Mouse (Mus musculus): ENCODE results near the gene Cacnb2.

Cacnb2 gene

GRCm38 (mm10) chr2:14888406-14889195 lies 285.7 kb downstream of the Cacnb2 start:
- H3K36me3 ChIP-seq (ENCODE audit: control insufficient read depth, insufficient read depth, low read length, poor library complexity, severe bottlenecking): no peaks in the 10 kb centered on the region
- no peak for DNase-seq (ENCODE audit: low read depth, low spot score)

GRCm38 (mm10) chr2:14903837-14904236 lies 300.9 kb downstream of the Cacnb2 start:
- DNase-seq (ENCODE audit: low read depth, low spot score): no peak
- no peaks in the 10 kb centered on the region for H3K36me3 ChIP-seq (ENCODE audit: control insufficient read depth, insufficient read depth, low read length, poor library complexity, severe bottlenecking)
- H3K27me3 ChIP-seq (ENCODE audit: control insufficient read depth, insufficient read depth, low read length, poor library complexity, severe bottlenecking): no peaks in the 10 kb centered on the region

More at GRCm38 (mm10) chr2:14888406-14889195, 285.7 kb downstream of the Cacnb2 start:
- no peaks in the 10 kb centered on the region; the same call in 1 of the 2 replicates for H3K27me3 ChIP-seq (ENCODE audit: control insufficient read depth, insufficient read depth, low read length, poor library complexity, severe bottlenecking)

GRCm38 (mm10) chr2:14904865-14905264 lies 302.0 kb downstream of the Cacnb2 start:
- no peak for DNase-seq (ENCODE audit: low read depth, low spot score)
- H3K36me3 ChIP-seq (ENCODE audit: control insufficient read depth, insufficient read depth, low read length, poor library complexity, severe bottlenecking): no peaks in the 10 kb centered on the region
- H3K27me3 ChIP-seq (ENCODE audit: control insufficient read depth, insufficient read depth, low read length, poor library complexity, severe bottlenecking): no peaks in the 10 kb centered on the region

- DNase-seq (ENCODE audit: low read depth, low spot score): no peak
- H3K36me3 ChIP-seq (ENCODE audit: control insufficient read depth, insufficient read depth, low read length, poor library complexity, severe bottlenecking): no peaks in the 10 kb centered on the region
- no peaks in the 10 kb centered on the region for H3K27me3 ChIP-seq (ENCODE audit: control insufficient read depth, insufficient read depth, low read length, poor library complexity, severe bottlenecking)
Measured at GRCm38 (mm10) chr2:14907124-14907925, 304.4 kb downstream of the Cacnb2 start.

- no peaks in the 10 kb centered on the region for H3K27me3 ChIP-seq (ENCODE audit: control insufficient read depth, insufficient read depth, low read length, poor library complexity, severe bottlenecking)
- no peaks in the 10 kb centered on the region for H3K36me3 ChIP-seq (ENCODE audit: control insufficient read depth, insufficient read depth, low read length, poor library complexity, severe bottlenecking)
- DNase-seq (ENCODE audit: low read depth, low spot score): no peak
Measured at GRCm38 (mm10) chr2:14917585-14918247, 314.8 kb downstream of the Cacnb2 start.

- Histone ChIP-seq H3K27me3 (ENCODE audit: control insufficient read depth, insufficient read depth, low read length, poor library complexity, severe bottlenecking) (no peaks in the 10 kb centered on the region), H3K36me3 (ENCODE audit: control insufficient read depth, insufficient read depth, low read length, poor library complexity, severe bottlenecking) (no peaks in the 10 kb centered on the region)
- no peak for DNase-seq (ENCODE audit: low read depth, low spot score)
Measured at GRCm38 (mm10) chr2:14929866-14930265, 327.0 kb downstream of the Cacnb2 start.

- Histone ChIP-seq H3K27me3 (ENCODE audit: control insufficient read depth, insufficient read depth, low read length, poor library complexity, severe bottlenecking) (no peaks in the 10 kb centered on the region), H3K36me3 (ENCODE audit: control insufficient read depth, insufficient read depth, low read length, poor library complexity, severe bottlenecking) (no peaks in the 10 kb centered on the region)
- DNase-seq (ENCODE audit: low read depth, low spot score): no peak
Measured at GRCm38 (mm10) chr2:14931968-14932367, 329.1 kb downstream of the Cacnb2 start.

GRCm38 (mm10) chr2:14936492-14936891 lies 333.6 kb downstream of the Cacnb2 start:
- Histone ChIP-seq H3K36me3 (ENCODE audit: control insufficient read depth, insufficient read depth, low read length, poor library complexity, severe bottlenecking) (no peaks in the 10 kb centered on the region), H3K27me3 (ENCODE audit: control insufficient read depth, insufficient read depth, low read length, poor library complexity, severe bottlenecking) (no peaks in the 10 kb centered on the region)
- no peak for DNase-seq (ENCODE audit: low read depth, low spot score)

- no peaks in the 10 kb centered on the region for H3K27me3 ChIP-seq (ENCODE audit: control insufficient read depth, insufficient read depth, low read length, poor library complexity, severe bottlenecking)
- no peaks in the 10 kb centered on the region for H3K36me3 ChIP-seq (ENCODE audit: control insufficient read depth, insufficient read depth, low read length, poor library complexity, severe bottlenecking)
- DNase-seq (ENCODE audit: low read depth, low spot score): no peak
Measured at GRCm38 (mm10) chr2:14942261-14942660, 339.4 kb downstream of the Cacnb2 start.

- Histone ChIP-seq H3K36me3 (ENCODE audit: control insufficient read depth, insufficient read depth, low read length, poor library complexity, severe bottlenecking) (no peaks in the 10 kb centered on the region), H3K27me3 (ENCODE audit: control insufficient read depth, insufficient read depth, low read length, poor library complexity, severe bottlenecking) (no peaks in the 10 kb centered on the region)
- DNase-seq (ENCODE audit: low read depth, low spot score): peak; percentile 66
Measured at GRCm38 (mm10) chr2:14943691-14944357, 340.9 kb downstream of the Cacnb2 start.

- DNase-seq (ENCODE audit: low read depth, low spot score): no peak
- no peaks in the 10 kb centered on the region for H3K36me3 ChIP-seq (ENCODE audit: control insufficient read depth, insufficient read depth, low read length, poor library complexity, severe bottlenecking)
- H3K27me3 ChIP-seq (ENCODE audit: control insufficient read depth, insufficient read depth, low read length, poor library complexity, severe bottlenecking): no peaks in the 10 kb centered on the region
Measured at GRCm38 (mm10) chr2:14953090-14953489, 350.2 kb downstream of the Cacnb2 start.

- no peaks in the 10 kb centered on the region for H3K27me3 ChIP-seq (ENCODE audit: control insufficient read depth, insufficient read depth, low read length, poor library complexity, severe bottlenecking)
- no peaks in the 10 kb centered on the region for H3K36me3 ChIP-seq (ENCODE audit: control insufficient read depth, insufficient read depth, low read length, poor library complexity, severe bottlenecking)
- DNase-seq (ENCODE audit: low read depth, low spot score): no peak
Measured at GRCm38 (mm10) chr2:14960963-14961488, 358.1 kb downstream of the Cacnb2 start.

- H3K27me3 ChIP-seq (ENCODE audit: control insufficient read depth, insufficient read depth, low read length, poor library complexity, severe bottlenecking): no peaks in the 10 kb centered on the region
- DNase-seq (ENCODE audit: low read depth, low spot score): no peak
- H3K36me3 ChIP-seq (ENCODE audit: control insufficient read depth, insufficient read depth, low read length, poor library complexity, severe bottlenecking): no peaks in the 10 kb centered on the region
Measured at GRCm38 (mm10) chr2:14961493-14961892, 358.6 kb downstream of the Cacnb2 start.

GRCm38 (mm10) chr2:14984029-14984428 lies 381.1 kb downstream of the Cacnb2 start:
- H3K36me3 ChIP-seq (ENCODE audit: control insufficient read depth, insufficient read depth, low read length, poor library complexity, severe bottlenecking): no peaks in the 10 kb centered on the region
- no peaks in the 10 kb centered on the region for H3K27me3 ChIP-seq (ENCODE audit: control insufficient read depth, insufficient read depth, low read length, poor library complexity, severe bottlenecking)
- no peak for DNase-seq (ENCODE audit: low read depth, low spot score)

Measured in splenic B cell, adult 2 months (primary cell).